In the genomic region with DNA sequence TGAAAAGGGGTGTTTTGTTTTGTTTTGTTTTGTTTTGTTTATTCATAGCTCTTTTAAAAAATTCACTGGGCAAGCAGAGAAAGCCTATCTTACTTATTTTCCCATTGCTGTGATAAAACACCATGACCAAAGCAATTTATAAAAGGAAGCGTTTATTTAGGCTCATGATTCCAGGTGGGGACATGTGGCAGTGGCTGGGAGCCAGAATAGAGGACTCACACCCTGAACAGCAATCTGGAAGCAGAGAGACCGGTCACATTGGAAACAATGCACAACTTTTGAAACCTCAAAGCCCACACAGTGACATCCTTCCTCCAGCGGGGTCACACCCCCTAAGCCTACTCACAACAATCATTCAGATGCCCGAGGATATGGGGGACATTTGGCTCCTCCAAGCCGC, we compare ENCODE assay signal across 20 mouse cellular contexts.
DNase-seq lines count a peak whose midpoint lies in the region; ATAC-seq and TF ChIP-seq lines count a peak whose summit lies in the region.
"Had no signal": no experiment of that assay in that cellular context is flagged by ENCODE, and none has a peak within 500 bp of the region (broad histone marks: within the 10 kb centered on the region; RNA-seq: fewer than 3 reads in every experiment).

No protein-coding gene starts in this region.

- 35% methylated on average over 5 of the region's 5 CpGs for WGBS in hindbrain, postnatal 0 days
- WGBS in hindbrain, embryonic 13.5 days: 40% methylated on average over 5 of the region's 5 CpGs

- no peaks in the 10 kb centered on the region for H3K4me1 ChIP-seq in hindbrain, postnatal 0 days (ENCODE audit: insufficient read depth, low read length)
- peaks cover 18% of the 10 kb centered on the region for H3K4me1 ChIP-seq in hindbrain, embryonic 13.5 days (replicated peaks)

- DNase-seq in cerebellum, adult 8-10 months: peak; percentile 32
- no peak for DNase-seq in cerebellum, postnatal 25 days
- DNase-seq in hindbrain, postnatal 0 days (ENCODE audit: low spot score): no peak
- DNase-seq in brain, adult 2 months (ENCODE audit: low read depth, low spot score): peak; percentile 59
- no peak for DNase-seq in lung, postnatal 10 days
- DNase-seq: adrenal gland, adult 2 months; adrenal gland, adult 8-10 months; adrenal gland, postnatal 10 days; adrenal gland, postnatal 14 days; adrenal gland, postnatal 25 days; adrenal gland, postnatal 36 days; B cell, adult 2 months; cerebellum, adult 11 months; cerebellum, adult 11-12 months had no signal

- no peaks in the 10 kb centered on the region for H3K36me3 ChIP-seq in hindbrain, postnatal 0 days (ENCODE audit: insufficient read depth, low read length)
- no peaks in the 10 kb centered on the region for H3K36me3 ChIP-seq in hindbrain, embryonic 13.5 days
- H3K36me3 ChIP-seq: G1E had no signal

- H3K27me3 ChIP-seq in hindbrain, postnatal 0 days (ENCODE audit: insufficient read depth, low read length): no peaks in the 10 kb centered on the region
- H3K27me3 ChIP-seq in hindbrain, embryonic 13.5 days: no peaks in the 10 kb centered on the region
- H3K27me3 ChIP-seq: CH12.LX, Patski had no signal

- H3K9ac ChIP-seq in hindbrain, postnatal 0 days (replicated peaks; ENCODE audit: low read length): no peak overlapping the region
- H3K9ac ChIP-seq in hindbrain, embryonic 13.5 days: no peak overlapping the region

- peak; percentile 22; the same call in 1 of the 2 replicates for ATAC-seq in hindbrain, postnatal 0 days
- no peak for ATAC-seq in hindbrain, embryonic 13.5 days (ENCODE audit: low FRiP score)
- ATAC-seq: activated CD4-positive, CD25-positive, alpha-beta regulatory T cell, adult 4 months; CD4-positive, CD25-positive, alpha-beta regulatory T cell, adult 4 months; Patski had no signal

- H3K27ac ChIP-seq in hindbrain, postnatal 0 days: no peak overlapping the region
- H3K27ac ChIP-seq in hindbrain, embryonic 13.5 days: no peak overlapping the region

- H3K9me3 ChIP-seq in hindbrain, postnatal 0 days (ENCODE audit: low read length): no peaks in the 10 kb centered on the region
- no peaks in the 10 kb centered on the region for H3K9me3 ChIP-seq in hindbrain, embryonic 13.5 days
- H3K9me3 ChIP-seq: G1E had no signal

- no peak for TF ChIP-seq CTCF in hindbrain, postnatal 0 days (IDR thresholded peaks at IDR 0.05; ENCODE audit: low read depth)

- H3K4me2 ChIP-seq in hindbrain, postnatal 0 days (ENCODE audit: low read depth, low read length): no peak overlapping the region
- no peak overlapping the region for H3K4me2 ChIP-seq in hindbrain, embryonic 13.5 days

- no peak overlapping the region for H3K4me3 ChIP-seq in hindbrain, postnatal 0 days (ENCODE audit: low read length)
- no peak overlapping the region for H3K4me3 ChIP-seq in hindbrain, embryonic 13.5 days

Comparison
In these comparisons a context has a peak if more than half of its experiments do, and no peak if none do; other contexts are left out.
1. DNase-seq: peak in cerebellum, adult 8-10 months (single experiment) and brain, adult 2 months (single experiment); none in cerebellum, postnatal 25 days (0 of 2), hindbrain, postnatal 0 days (single experiment) and lung, postnatal 10 days (single experiment).